In the genomic region with DNA sequence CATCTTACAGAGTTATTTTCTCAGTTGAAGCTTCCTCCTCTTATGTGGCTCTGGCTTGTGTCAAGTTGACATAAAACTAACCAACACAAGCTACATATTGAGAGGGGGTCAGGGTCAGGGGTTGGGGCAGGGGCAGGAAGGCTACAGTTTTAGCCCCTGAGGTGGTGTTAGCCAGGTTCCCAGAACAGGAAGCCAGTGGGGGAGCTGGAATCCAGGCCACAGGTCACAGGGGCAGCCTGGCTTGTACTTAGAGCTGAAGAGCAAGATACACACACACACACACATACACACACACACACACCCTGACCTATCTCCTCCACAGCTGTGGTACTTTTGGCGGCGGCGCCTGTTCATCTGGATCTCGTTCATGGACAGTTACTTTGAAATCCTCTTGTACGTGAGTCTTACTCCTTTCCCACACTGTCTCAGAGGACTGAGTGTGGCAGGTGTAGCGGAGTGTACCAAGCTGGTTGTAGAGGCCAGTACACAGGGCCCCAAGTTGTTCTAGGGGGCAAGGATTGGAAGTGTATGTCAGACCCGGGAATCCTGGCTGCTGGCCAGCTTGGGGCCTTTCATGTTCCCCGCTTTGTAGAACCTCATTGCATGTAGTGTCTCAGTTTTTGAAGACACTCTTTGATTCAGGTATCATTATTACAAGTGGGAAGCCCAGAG, we compare ENCODE assay signal across 12 mouse cellular contexts. TPM values are rescaled to one million over a fixed set of nuclear protein-coding genes. Genes with fewer than 3 reads are reported as not detected.
DNase-seq lines count a peak whose midpoint lies in the region; ATAC-seq and TF ChIP-seq lines count a peak whose summit lies in the region.
"Had no signal": no experiment of that assay in that cellular context is flagged by ENCODE, and none has a peak within 500 bp of the region (broad histone marks: within the 10 kb centered on the region; RNA-seq: fewer than 3 reads in every experiment).

No protein-coding gene starts in this region.

- H3K9me3 ChIP-seq in heart, embryonic 14.5 days (ENCODE audit: control insufficient read depth, low read length): no peaks in the 10 kb centered on the region
- no peaks in the 10 kb centered on the region for H3K9me3 ChIP-seq in embryonic facial prominence, embryonic 10.5 days
- H3K9me3 ChIP-seq in liver, embryonic 14.5 days (ENCODE audit: control insufficient read depth, low read length): no peaks in the 10 kb centered on the region
- H3K9me3 ChIP-seq: heart, embryonic 15.5 days; lung, embryonic 15.5 days had no signal

- ATAC-seq in heart, embryonic 14.5 days (ENCODE audit: insufficient number of reproducible peaks, insufficient read depth, low FRiP score, low read depth): peak; percentile 57
- peak; percentile 45; the same call in 1 of the 2 replicates for ATAC-seq in liver, embryonic 14.5 days (ENCODE audit: insufficient read depth)
- ATAC-seq: activated CD4-positive, CD25-positive, alpha-beta regulatory T cell, adult 4 months; midbrain, embryonic 16.5 days had no signal

- H3K27ac ChIP-seq in heart, embryonic 14.5 days (replicated peaks in 1 of 2; ENCODE audit: control insufficient read depth in 1 of 2, insufficient read depth in 1 of 2, low read depth in 2 of 2, low read length in 2 of 2): no peak overlapping the region; a peak in 1 of 4 replicates
- H3K27ac ChIP-seq in embryonic facial prominence, embryonic 10.5 days (replicated peaks): 0 out of 2 replicates have a peak overlapping the region, but pooled peaks have one; percentile 8
- no peak overlapping the region for H3K27ac ChIP-seq in liver, embryonic 14.5 days
- no peak overlapping the region for H3K27ac ChIP-seq in thymus, adult 2 months (ENCODE audit: control insufficient read depth, insufficient read depth, low read length)
- H3K27ac ChIP-seq: heart, embryonic 15.5 days; lung, embryonic 15.5 days had no signal

- H3K27me3 ChIP-seq in heart, embryonic 14.5 days (ENCODE audit: control insufficient read depth, insufficient read depth, low read length): no peaks in the 10 kb centered on the region
- no peaks in the 10 kb centered on the region for H3K27me3 ChIP-seq in embryonic facial prominence, embryonic 10.5 days (replicated peaks; ENCODE audit: low read depth, poor library complexity, severe bottlenecking)
- H3K27me3 ChIP-seq in liver, embryonic 14.5 days (ENCODE audit: control insufficient read depth, insufficient read depth, low read length): no peaks in the 10 kb centered on the region
- no peaks in the 10 kb centered on the region for H3K27me3 ChIP-seq in thymus, adult 2 months (ENCODE audit: control insufficient read depth, insufficient read depth, low read length)
- H3K27me3 ChIP-seq: heart, embryonic 15.5 days; lung, embryonic 15.5 days had no signal

- intact Hi-C loops in heart, postnatal 25 days (cut with DNase I): no loop called here

- TF ChIP-seq CTCF in liver, embryonic 14.5 days (IDR thresholded peaks at IDR 0.05; ENCODE audit: low read depth): no peak
- TF ChIP-seq CTCF in thymus, adult 2 months (IDR thresholded peaks at IDR 0.05; ENCODE audit: borderline replicate concordance, control insufficient read depth, extremely low read depth, insufficient read depth, low read length, poor library complexity): no peak

- H3K4me1 ChIP-seq in heart, embryonic 14.5 days (ENCODE audit: control insufficient read depth in 2 of 2, insufficient read depth in 2 of 2, low read length in 2 of 2): peaks cover 5 to 16% of the 10 kb centered on the region in 2 experiments
- peaks cover 22% of the 10 kb centered on the region for H3K4me1 ChIP-seq in embryonic facial prominence, embryonic 10.5 days
- peaks cover 0 to 3% of the 10 kb centered on the region in 2 experiments; a peak in 1 of 4 replicates for H3K4me1 ChIP-seq in liver, embryonic 14.5 days (replicated peaks; ENCODE audit: control insufficient read depth in 2 of 2, insufficient read depth in 2 of 2, low read length in 1 of 2)
- no peaks in the 10 kb centered on the region for H3K4me1 ChIP-seq in thymus, adult 2 months (replicated peaks; ENCODE audit: control insufficient read depth, insufficient read depth, low read length)

- no peak overlapping the region for H3K9ac ChIP-seq in heart, embryonic 14.5 days (ENCODE audit: low read length)
- no peak overlapping the region for H3K9ac ChIP-seq in liver, embryonic 14.5 days (replicated peaks)
- H3K9ac ChIP-seq: heart, embryonic 15.5 days; lung, embryonic 15.5 days had no signal

- no peak for TF ChIP-seq EP300 in liver, embryonic 14.5 days (IDR thresholded peaks at IDR 0.05; ENCODE audit: low read depth)

- TF ChIP-seq POLR2A in thymus, adult 2 months (IDR thresholded peaks at IDR 0.05; ENCODE audit: control insufficient read depth, extremely low read depth, insufficient read depth, low read length, poor library complexity): no peak

- 44% methylated on average over 8 of the region's 8 CpGs for WGBS in heart, embryonic 14.5 days
- whole genome bisulfite sequencing in embryonic facial prominence, embryonic 10.5 days: 68% methylated on average over 8 of the region's 8 CpGs
- WGBS in liver, embryonic 14.5 days (ENCODE audit: insufficient replicate concordance): 68% methylated on average over 8 of the region's 8 CpGs
- 93% methylated on average over 8 of the region's 8 CpGs for WGBS in thymus, adult 2 months

- H3K4me3 ChIP-seq in heart, embryonic 14.5 days (ENCODE audit: control insufficient read depth in 1 of 2, insufficient read depth in 1 of 2, low read depth in 1 of 2, low read length in 2 of 2): no peak overlapping the region
- H3K4me3 ChIP-seq in embryonic facial prominence, embryonic 10.5 days: no peak overlapping the region
- no peak overlapping the region for H3K4me3 ChIP-seq in liver, embryonic 14.5 days (ENCODE audit: insufficient read depth in 1 of 2, low read depth in 2 of 2, low read length in 2 of 2)
- no peak overlapping the region for H3K4me3 ChIP-seq in thymus, adult 2 months (ENCODE audit: control insufficient read depth, insufficient read depth, low read length)
- H3K4me3 ChIP-seq: heart, embryonic 15.5 days; lung, embryonic 15.5 days had no signal

- DNase-seq in heart, postnatal 25 days (ENCODE audit: low spot score): no peak
- peak; percentile 30 for DNase-seq in NIH3T3 (ENCODE audit: low read depth)
- peak; percentile 43 for DNase-seq in embryonic facial prominence, embryonic 10.5 days (ENCODE audit: low spot score)
- no peak for DNase-seq in liver, embryonic 14.5 days (ENCODE audit: low read depth in 3 of 3, low spot score in 3 of 3)
- DNase-seq in natural killer cell, adult 2 months (ENCODE audit: low spot score in 2 of 2): no peak
- DNase-seq in thymus, adult 2 months: no peak
- DNase-seq: thymus, adult 18-20 months had no signal

- no peak overlapping the region for H3K4me2 ChIP-seq in heart, embryonic 14.5 days (ENCODE audit: low read length)
- no peak overlapping the region for H3K4me2 ChIP-seq in liver, embryonic 14.5 days (ENCODE audit: low read depth)
- H3K4me2 ChIP-seq: heart, embryonic 15.5 days; lung, embryonic 15.5 days had no signal

- H3K36me3 ChIP-seq in heart, embryonic 14.5 days (ENCODE audit: control insufficient read depth, insufficient read depth, low read length): no peaks in the 10 kb centered on the region
- no peaks in the 10 kb centered on the region for H3K36me3 ChIP-seq in embryonic facial prominence, embryonic 10.5 days (replicated peaks)
- no peaks in the 10 kb centered on the region for H3K36me3 ChIP-seq in liver, embryonic 14.5 days (replicated peaks; ENCODE audit: control insufficient read depth, insufficient read depth, low read depth)
- H3K36me3 ChIP-seq in thymus, adult 2 months (ENCODE audit: control insufficient read depth, insufficient read depth, low read length): peaks cover 60% of the 10 kb centered on the region
- H3K36me3 ChIP-seq: heart, embryonic 15.5 days; lung, embryonic 15.5 days had no signal

RNA-seq across cellular contexts. Expression of a gene that starts 17.8 kb away (rescaled TPM):
- polyA plus RNA-seq in heart, embryonic 14.5 days (2014; fragmentation: Nextera tagmentation; extraction: Ambion mirVana): 3.7 and 4.2 TPM in 2 replicates
- total RNA-seq in heart, postnatal 25 days (2021): 1 to 10 TPM; 2.4 to 3.3 TPM
- polyA plus RNA-seq in embryonic facial prominence, embryonic 10.5 days (2016; fragmentation: Nextera tagmentation; extraction: Ambion mirVana): 2.6 and 3.8 TPM in 2 replicates
- 3.5 and 4.2 TPM in 2 replicates for polyA plus RNA-seq in liver, embryonic 14.5 days (2012; rRNA removed)
- polyA plus RNA-seq in liver, embryonic 14.5 days (2014; fragmentation: Nextera tagmentation; extraction: Ambion mirVana): 4.6 and 4.8 TPM in 2 replicates
- 95.4 and 96.0 TPM in 2 replicates for polyA plus RNA-seq in thymus, adult 2 months (2012; rRNA removed)

RNA-seq across cellular contexts. Expression of a gene that starts 41.1 kb away (rescaled TPM):
- 2,716 and 2,876 TPM in 2 replicates for polyA plus RNA-seq in heart, embryonic 14.5 days (2014; fragmentation: Nextera tagmentation; extraction: Ambion mirVana)
- total RNA-seq in heart, postnatal 25 days (2021): 100 to 1,000 TPM; 561 to 624 TPM
- polyA plus RNA-seq in embryonic facial prominence, embryonic 10.5 days (2016; fragmentation: Nextera tagmentation; extraction: Ambion mirVana): 3,487 and 3,558 TPM in 2 replicates
- 1,013 and 1,031 TPM in 2 replicates for polyA plus RNA-seq in liver, embryonic 14.5 days (2012; rRNA removed)
- polyA plus RNA-seq in liver, embryonic 14.5 days (2014; fragmentation: Nextera tagmentation; extraction: Ambion mirVana): 1,383 and 1,393 TPM in 2 replicates
- 2,301 and 2,384 TPM in 2 replicates for polyA plus RNA-seq in thymus, adult 2 months (2012; rRNA removed)

RNA-seq across cellular contexts. Expression of a gene that starts 53.0 kb away (rescaled TPM):
- 29.8 and 37.7 TPM in 2 replicates for polyA plus RNA-seq in heart, embryonic 14.5 days (2014; fragmentation: Nextera tagmentation; extraction: Ambion mirVana)
- total RNA-seq in heart, postnatal 25 days (2021): 10 to 100 TPM; 22.5 to 26.4 TPM
- 23.0 and 25.4 TPM in 2 replicates for polyA plus RNA-seq in embryonic facial prominence, embryonic 10.5 days (2016; fragmentation: Nextera tagmentation; extraction: Ambion mirVana)
- 23.4 and 26.6 TPM in 2 replicates for polyA plus RNA-seq in liver, embryonic 14.5 days (2012; rRNA removed)
- polyA plus RNA-seq in liver, embryonic 14.5 days (2014; fragmentation: Nextera tagmentation; extraction: Ambion mirVana): 21.8 and 22.3 TPM in 2 replicates
- polyA plus RNA-seq in thymus, adult 2 months (2012; rRNA removed): 12.9 and 13.7 TPM in 2 replicates

RNA-seq across cellular contexts. Expression of a gene that starts 56.3 kb away (rescaled TPM):
- 19.4 and 21.2 TPM in 2 replicates for polyA plus RNA-seq in heart, embryonic 14.5 days (2014; fragmentation: Nextera tagmentation; extraction: Ambion mirVana)
- 1 to 10 TPM; 4.9 to 6.4 TPM for total RNA-seq in heart, postnatal 25 days (2021)
- 11.2 and 12.9 TPM in 2 replicates for polyA plus RNA-seq in embryonic facial prominence, embryonic 10.5 days (2016; fragmentation: Nextera tagmentation; extraction: Ambion mirVana)
- 0.93 and 1.1 TPM in 2 replicates for polyA plus RNA-seq in liver, embryonic 14.5 days (2012; rRNA removed)
- polyA plus RNA-seq in liver, embryonic 14.5 days (2014; fragmentation: Nextera tagmentation; extraction: Ambion mirVana): 0.99 and 1.3 TPM in 2 replicates
- 6.0 and 6.9 TPM in 2 replicates for polyA plus RNA-seq in thymus, adult 2 months (2012; rRNA removed)

RNA-seq across cellular contexts. Expression of a gene that starts 56.4 kb away (rescaled TPM):
- polyA plus RNA-seq in heart, embryonic 14.5 days (2014; fragmentation: Nextera tagmentation; extraction: Ambion mirVana): 55.9 and 56.7 TPM in 2 replicates
- 1 to 10 TPM; 6.9 to 7.0 TPM for total RNA-seq in heart, postnatal 25 days (2021)
- polyA plus RNA-seq in embryonic facial prominence, embryonic 10.5 days (2016; fragmentation: Nextera tagmentation; extraction: Ambion mirVana): 41.9 and 44.2 TPM in 2 replicates
- 8.1 and 8.9 TPM in 2 replicates for polyA plus RNA-seq in liver, embryonic 14.5 days (2012; rRNA removed)
- polyA plus RNA-seq in liver, embryonic 14.5 days (2014; fragmentation: Nextera tagmentation; extraction: Ambion mirVana): 8.8 and 8.9 TPM in 2 replicates
- 43.0 and 47.5 TPM in 2 replicates for polyA plus RNA-seq in thymus, adult 2 months (2012; rRNA removed)

Comparison
In these comparisons a context has a peak if more than half of its experiments do, and no peak if none do; other contexts are left out.
1. DNase-seq: peak in NIH3T3 (single experiment) and embryonic facial prominence, embryonic 10.5 days (single experiment); none in heart, postnatal 25 days (single experiment), liver, embryonic 14.5 days (0 of 3), natural killer cell, adult 2 months (0 of 2) and thymus, adult 2 months (single experiment).
2. RNA of a gene that starts 17.8 kb away (polyA plus RNA-seq): 95.4 to 96.0 TPM in thymus, adult 2 months; 3.5 to 4.8 TPM in liver, embryonic 14.5 days, 3.7 to 4.2 TPM in heart, embryonic 14.5 days and 2.6 to 3.8 TPM in embryonic facial prominence, embryonic 10.5 days; every median in the first group is over 10 times any median in the second.